Mouse (Mus musculus): ENCODE results near the gene Eml4. TPM values are rescaled to one million over a fixed set of nuclear protein-coding genes. Genes with fewer than 3 reads are reported as not detected.

Eml4 gene
- polyA plus RNA-seq, 1 experiment: 0.95 TPM

- H3K9me3 ChIP-seq: no peaks in the 10 kb centered on the region
- no peak overlapping the region for H3K4me3 ChIP-seq (replicated peaks)
- no peaks in the 10 kb centered on the region for H3K27me3 ChIP-seq (replicated peaks)
- H3K4me1 ChIP-seq: peaks cover 5% of the 10 kb centered on the region
- no peak for TF ChIP-seq GATA1 (IDR thresholded peaks at IDR 0.05; ENCODE audit: borderline replicate concordance, low read length)
- no peak for TF ChIP-seq FLI1 (IDR thresholded peaks at IDR 0.05; ENCODE audit: low read length)
- peaks cover 5% of the 10 kb centered on the region for H3K36me3 ChIP-seq (replicated peaks; ENCODE audit: low read length)
Observed at GRCm38 (mm10) chr17:83376801-83377200, 26.1 kb downstream of the Eml4 start.

GRCm38 (mm10) chr17:83377755-83378443 is 27.2 kb downstream of the Eml4 start:
- Histone ChIP-seq H3K4me3 (replicated peaks) (no peak overlapping the region), H3K4me1 (peaks cover 5% of the 10 kb centered on the region), H3K36me3 (replicated peaks; ENCODE audit: low read length) (peaks cover 5% of the 10 kb centered on the region), H3K27me3 (replicated peaks) (no peaks in the 10 kb centered on the region), H3K9me3 (no peaks in the 10 kb centered on the region)
- TF ChIP-seq FLI1 (IDR thresholded peaks at IDR 0.05; ENCODE audit: low read length) (no peak), GATA1 (IDR thresholded peaks at IDR 0.05; ENCODE audit: borderline replicate concordance, low read length) (no peak)

- peaks cover 2% of the 10 kb centered on the region for H3K36me3 ChIP-seq (replicated peaks; ENCODE audit: low read length)
- peaks cover 5% of the 10 kb centered on the region for H3K4me1 ChIP-seq
- H3K9me3 ChIP-seq: no peaks in the 10 kb centered on the region
- TF ChIP-seq FLI1 (IDR thresholded peaks at IDR 0.05; ENCODE audit: low read length) (no peak), GATA1 (IDR thresholded peaks at IDR 0.05; ENCODE audit: borderline replicate concordance, low read length) (no peak)
- H3K4me3 ChIP-seq (replicated peaks): no peak overlapping the region
- no peaks in the 10 kb centered on the region for H3K27me3 ChIP-seq (replicated peaks)
Observed at GRCm38 (mm10) chr17:83378444-83378762, 27.7 kb downstream of the Eml4 start.

- no peak overlapping the region for H3K4me3 ChIP-seq (replicated peaks)
- H3K9me3 ChIP-seq: no peaks in the 10 kb centered on the region
- H3K27me3 ChIP-seq (replicated peaks): no peaks in the 10 kb centered on the region
- TF ChIP-seq GATA1 (IDR thresholded peaks at IDR 0.05; ENCODE audit: borderline replicate concordance, low read length) (no peak), FLI1 (IDR thresholded peaks at IDR 0.05; ENCODE audit: low read length) (no peak)
- peaks cover 5% of the 10 kb centered on the region for H3K4me1 ChIP-seq
- H3K36me3 ChIP-seq (replicated peaks; ENCODE audit: low read length): no peaks in the 10 kb centered on the region
Observed at GRCm38 (mm10) chr17:83379366-83379765, 28.6 kb downstream of the Eml4 start.

GRCm38 (mm10) chr17:83379791-83380190 is 29.1 kb downstream of the Eml4 start:
- no peak overlapping the region for H3K4me3 ChIP-seq (replicated peaks)
- H3K9me3 ChIP-seq: no peaks in the 10 kb centered on the region
- H3K4me1 ChIP-seq: peaks cover 7% of the 10 kb centered on the region
- no peaks in the 10 kb centered on the region for H3K27me3 ChIP-seq (replicated peaks)
- no peaks in the 10 kb centered on the region for H3K36me3 ChIP-seq (replicated peaks; ENCODE audit: low read length)
- TF ChIP-seq FLI1 (IDR thresholded peaks at IDR 0.05; ENCODE audit: low read length): no peak

- Histone ChIP-seq H3K4me1 (peaks cover 10% of the 10 kb centered on the region), H3K4me3 (replicated peaks) (no peak overlapping the region), H3K9me3 (no peaks in the 10 kb centered on the region), H3K27me3 (replicated peaks) (no peaks in the 10 kb centered on the region), H3K36me3 (replicated peaks; ENCODE audit: low read length) (no peaks in the 10 kb centered on the region)
- TF ChIP-seq GATA1 (IDR thresholded peaks at IDR 0.05; ENCODE audit: borderline replicate concordance, low read length) (no peak), FLI1 (IDR thresholded peaks at IDR 0.05; ENCODE audit: low read length) (no peak)
Observed at GRCm38 (mm10) chr17:83382752-83383151, 32.0 kb downstream of the Eml4 start.

GRCm38 (mm10) chr17:83384981-83385380 is 34.2 kb downstream of the Eml4 start:
- Histone ChIP-seq H3K36me3 (replicated peaks; ENCODE audit: low read length) (no peaks in the 10 kb centered on the region), H3K4me3 (replicated peaks) (no peak overlapping the region), H3K4me1 (peaks cover 5% of the 10 kb centered on the region; the same call in 1 of the 2 replicates), H3K27me3 (replicated peaks) (no peaks in the 10 kb centered on the region), H3K9me3 (no peaks in the 10 kb centered on the region)
- TF ChIP-seq GATA1 (IDR thresholded peaks at IDR 0.05; ENCODE audit: borderline replicate concordance, low read length) (no peak), FLI1 (IDR thresholded peaks at IDR 0.05; ENCODE audit: low read length) (no peak)

GRCm38 (mm10) chr17:83387161-83387560 is 36.4 kb downstream of the Eml4 start:
- Histone ChIP-seq H3K27me3 (replicated peaks) (no peaks in the 10 kb centered on the region), H3K36me3 (replicated peaks; ENCODE audit: low read length) (no peaks in the 10 kb centered on the region), H3K4me3 (replicated peaks) (no peak overlapping the region), H3K9me3 (no peaks in the 10 kb centered on the region), H3K4me1 (peaks cover 5% of the 10 kb centered on the region; the same call in 1 of the 2 replicates)
- TF ChIP-seq FLI1 (IDR thresholded peaks at IDR 0.05; ENCODE audit: low read length) (no peak), GATA1 (IDR thresholded peaks at IDR 0.05; ENCODE audit: borderline replicate concordance, low read length) (no peak)

- peaks cover 37% of the 10 kb centered on the region for H3K4me1 ChIP-seq
- H3K4me3 ChIP-seq (replicated peaks): no peak overlapping the region
- no peaks in the 10 kb centered on the region for H3K36me3 ChIP-seq (replicated peaks; ENCODE audit: low read length)
- TF ChIP-seq GATA1 (IDR thresholded peaks at IDR 0.05; ENCODE audit: borderline replicate concordance, low read length) (no peak), FLI1 (IDR thresholded peaks at IDR 0.05; ENCODE audit: low read length) (no peak)
- H3K27me3 ChIP-seq (replicated peaks): no peaks in the 10 kb centered on the region
- H3K9me3 ChIP-seq: no peaks in the 10 kb centered on the region
Observed at GRCm38 (mm10) chr17:83394013-83394412, 43.3 kb downstream of the Eml4 start.

- Histone ChIP-seq H3K27me3 (replicated peaks) (no peaks in the 10 kb centered on the region), H3K36me3 (replicated peaks; ENCODE audit: low read length) (peaks cover 3% of the 10 kb centered on the region), H3K9me3 (no peaks in the 10 kb centered on the region), H3K4me3 (replicated peaks) (peak overlapping the region; percentile 87), H3K4me1 (peaks cover 49% of the 10 kb centered on the region)
- TF ChIP-seq GATA1 (IDR thresholded peaks at IDR 0.05; ENCODE audit: borderline replicate concordance, low read length) (no peak), FLI1 (IDR thresholded peaks at IDR 0.05; ENCODE audit: low read length) (0 out of 2 replicates have a peak, but pooled peaks have one; percentile 13)
Observed at GRCm38 (mm10) chr17:83397571-83398100, 46.9 kb downstream of the Eml4 start.

Measured in megakaryocyte, embryonic 14.5 days (primary cell).